In genomic region chr8:15562310-15563296, GRCm38 (mm10) we compare ENCODE assay signal across 12 mouse cellular contexts.
A peak's percentile ranks its signal among the peaks of the same experiment; 100 is the strongest.
DNase-seq lines count a peak whose midpoint lies in the region; ATAC-seq and TF ChIP-seq lines count a peak whose summit lies in the region.
"Had no signal": no experiment of that assay in that cellular context is flagged by ENCODE, and none has a peak within 500 bp of the region (broad histone marks: within the 10 kb centered on the region; RNA-seq: fewer than 3 reads in every experiment).

No protein-coding gene starts in this region.

- intact Hi-C loops in heart, adult 2 months (cut with DNase I), result no loop called here

- no peak overlapping the region for H3K27ac ChIP-seq in forebrain, postnatal 0 days (ENCODE audit: low read depth, low read length)
- H3K27ac ChIP-seq in forebrain, embryonic 11.5 days (ENCODE audit: low read depth, low read length), result no peak overlapping the region
- H3K27ac ChIP-seq in neural tube, embryonic 12.5 days, result no peak overlapping the region
- H3K27ac ChIP-seq in heart, adult 2 months, result no peak overlapping the region

- H3K79me2 ChIP-seq in heart, adult 2 months (replicated peaks; ENCODE audit: control insufficient read depth, insufficient read depth, low read length), result no peaks in the 10 kb centered on the region

- H3K4me1 ChIP-seq in forebrain, postnatal 0 days (ENCODE audit: insufficient read depth), result no peaks in the 10 kb centered on the region
- no peaks in the 10 kb centered on the region for H3K4me1 ChIP-seq in forebrain, embryonic 11.5 days (replicated peaks; ENCODE audit: control insufficient read depth, insufficient read depth, low read length)
- no peaks in the 10 kb centered on the region for H3K4me1 ChIP-seq in neural tube, embryonic 12.5 days
- no peaks in the 10 kb centered on the region for H3K4me1 ChIP-seq in heart, adult 2 months (ENCODE audit: control insufficient read depth, insufficient read depth, low read length)

- TF ChIP-seq EP300 in heart, adult 2 months (IDR thresholded peaks at IDR 0.05; ENCODE audit: insufficient read depth, low read depth, low read length), result no peak

- peak; percentile 66 for ATAC-seq in forebrain, postnatal 0 days
- ATAC-seq in forebrain, embryonic 11.5 days (replicated peaks; ENCODE audit: low FRiP score), result no peak
- ATAC-seq in neural tube, embryonic 12.5 days (ENCODE audit: low FRiP score, low read depth), result peak; percentile 85
- ATAC-seq: Patski had no signal

- TF ChIP-seq POLR2A in heart, adult 2 months (IDR thresholded peaks at IDR 0.05; ENCODE audit: insufficient read depth, low read depth, low read length), result no peak

- no peak overlapping the region for H3K9ac ChIP-seq in forebrain, postnatal 0 days
- H3K9ac ChIP-seq in forebrain, embryonic 11.5 days (ENCODE audit: low read length), result no peak overlapping the region
- no peak overlapping the region for H3K9ac ChIP-seq in neural tube, embryonic 12.5 days
- no peak overlapping the region for H3K9ac ChIP-seq in heart, adult 2 months (ENCODE audit: low read depth, low read length)

- no peaks in the 10 kb centered on the region for H3K9me3 ChIP-seq in forebrain, postnatal 0 days (ENCODE audit: low read length)
- no peaks in the 10 kb centered on the region for H3K9me3 ChIP-seq in forebrain, embryonic 11.5 days (ENCODE audit: control insufficient read depth, low read length)
- no peaks in the 10 kb centered on the region for H3K9me3 ChIP-seq in neural tube, embryonic 12.5 days

- peak; percentile 36 for DNase-seq in forebrain, postnatal 0 days
- no peak for DNase-seq in forebrain, embryonic 11.5 days (ENCODE audit: low spot score)
- DNase-seq in frontal cortex, postnatal 14 days (ENCODE audit: low spot score in 2 of 2), result peak; percentile 61 to 73
- DNase-seq in layer of hippocampus, postnatal 14 days (ENCODE audit: low spot score in 2 of 2), result peak; percentile 26 to 54
- DNase-seq in heart, adult 11 months, result no peak
- DNase-seq in MN1 (ENCODE audit: low spot score), result no peak
- DNase-seq in heart, adult 2 months, result no peak
- DNase-seq: B cell, adult 2 months; kidney, adult 18-20 months; lung, postnatal 10 days had no signal

- H3K27me3 ChIP-seq in forebrain, postnatal 0 days (ENCODE audit: insufficient read depth, low read length), result no peaks in the 10 kb centered on the region
- H3K27me3 ChIP-seq in forebrain, embryonic 11.5 days (ENCODE audit: control insufficient read depth, insufficient read depth, low read length), result no peaks in the 10 kb centered on the region
- no peaks in the 10 kb centered on the region for H3K27me3 ChIP-seq in neural tube, embryonic 12.5 days (replicated peaks)
- H3K27me3 ChIP-seq in heart, adult 2 months (ENCODE audit: control insufficient read depth, insufficient read depth, low read length), result no peaks in the 10 kb centered on the region

- no peak overlapping the region for H3K4me2 ChIP-seq in forebrain, postnatal 0 days (ENCODE audit: low read depth)
- H3K4me2 ChIP-seq in forebrain, embryonic 11.5 days (ENCODE audit: low read depth, low read length, severe bottlenecking), result no peak overlapping the region
- no peak overlapping the region for H3K4me2 ChIP-seq in neural tube, embryonic 12.5 days (replicated peaks)

- no peak for TF ChIP-seq CTCF in forebrain, postnatal 0 days (IDR thresholded peaks at IDR 0.05; ENCODE audit: low read depth)
- no peak for TF ChIP-seq CTCF in heart, adult 2 months (IDR thresholded peaks at IDR 0.05)

- H3K36me3 ChIP-seq in forebrain, postnatal 0 days (ENCODE audit: insufficient read depth), result no peaks in the 10 kb centered on the region
- H3K36me3 ChIP-seq in forebrain, embryonic 11.5 days (ENCODE audit: control insufficient read depth, insufficient read depth, low read length), result no peaks in the 10 kb centered on the region
- H3K36me3 ChIP-seq in neural tube, embryonic 12.5 days, result no peaks in the 10 kb centered on the region
- no peaks in the 10 kb centered on the region for H3K36me3 ChIP-seq in heart, adult 2 months (ENCODE audit: control insufficient read depth, insufficient read depth, low read length)

- H3K4me3 ChIP-seq in forebrain, postnatal 0 days (ENCODE audit: low read depth, low read length), result no peak overlapping the region
- H3K4me3 ChIP-seq in forebrain, embryonic 11.5 days (ENCODE audit: low read depth, low read length), result no peak overlapping the region
- no peak overlapping the region for H3K4me3 ChIP-seq in neural tube, embryonic 12.5 days
- H3K4me3 ChIP-seq in heart, adult 2 months, result no peak overlapping the region

- 78% methylated on average over 39 of the region's 39 CpGs for WGBS in forebrain, postnatal 0 days
- 87% methylated on average over 39 of the region's 39 CpGs for WGBS in forebrain, embryonic 11.5 days
- 77% methylated on average over 39 of the region's 39 CpGs for WGBS in neural tube, embryonic 12.5 days
- 85% methylated on average over 39 of the region's 39 CpGs for WGBS in heart, adult 2 months

Comparison
In these comparisons a context has a peak if more than half of its experiments do, and no peak if none do; other contexts are left out.
1. DNase-seq: peak in forebrain, postnatal 0 days (single experiment), frontal cortex, postnatal 14 days (2 of 2) and layer of hippocampus, postnatal 14 days (2 of 2); none in forebrain, embryonic 11.5 days (single experiment), heart, adult 11 months (single experiment), MN1 (single experiment) and heart, adult 2 months (0 of 2).